Comparison of ENCODE assay signal across 30 mouse cellular contexts in genomic region chr2:9467573-9467972, GRCm38 (mm10).
A peak's percentile ranks its signal among the peaks of the same experiment; 100 is the strongest.
DNase-seq lines count a peak whose midpoint lies in the region; ATAC-seq lines count a peak whose summit lies in the region.
"Had no signal": no experiment of that assay in that cellular context is flagged by ENCODE, and none has a peak within 500 bp of the region (broad histone marks: within the 10 kb centered on the region; RNA-seq: fewer than 3 reads in every experiment).

No protein-coding gene starts in this region.

- peaks cover 6% of the 10 kb centered on the region; the same call in 1 of the 2 replicates for H3K4me1 ChIP-seq in embryonic facial prominence, embryonic 10.5 days
- H3K4me1 ChIP-seq: heart, embryonic 12.5 days; heart, embryonic 15.5 days had no signal

- no peak overlapping the region for H3K4me3 ChIP-seq in embryonic facial prominence, embryonic 10.5 days
- H3K4me3 ChIP-seq: embryonic facial prominence, embryonic 13.5 days; erythroblast, embryonic 14.5 days; forebrain, embryonic 10.5 days; heart, embryonic 12.5 days; heart, embryonic 15.5 days; hindbrain, embryonic 10.5 days; hindbrain, embryonic 13.5 days had no signal

- no peaks in the 10 kb centered on the region for H3K27me3 ChIP-seq in embryonic facial prominence, embryonic 10.5 days (replicated peaks; ENCODE audit: low read depth, poor library complexity, severe bottlenecking)
- H3K27me3 ChIP-seq: CH12.LX; embryonic facial prominence, embryonic 13.5 days; heart, embryonic 12.5 days; heart, embryonic 15.5 days; hindbrain, embryonic 13.5 days; Patski had no signal

- H3K27ac ChIP-seq in embryonic facial prominence, embryonic 10.5 days (replicated peaks): no peak overlapping the region
- H3K27ac ChIP-seq: embryonic facial prominence, embryonic 13.5 days; forebrain, embryonic 10.5 days; heart, embryonic 15.5 days; hindbrain, embryonic 10.5 days; hindbrain, embryonic 13.5 days had no signal

- peak; percentile 17 for DNase-seq in CD4-positive helper T cell, adult 2 months (ENCODE audit: low read depth, low spot score)
- DNase-seq in naive thymus-derived CD4-positive, alpha-beta T cell, adult 2 months (ENCODE audit: low read depth): peak; percentile 36
- DNase-seq in thymus, postnatal 25 days: peak; percentile 21
- no peak for DNase-seq in cerebellum, adult 8-10 months
- no peak for DNase-seq in embryonic facial prominence, embryonic 10.5 days (ENCODE audit: low spot score)
- DNase-seq: adrenal gland, postnatal 10 days; adrenal gland, postnatal 36 days; B cell, adult 2 months; cerebellum, adult 18-20 months; cerebellum, adult 9-11 months; cerebellum, postnatal 25 days; forebrain, postnatal 0 days; gastrocnemius, postnatal 25 days; heart, adult 18-20 months; heart, postnatal 10 days; heart, postnatal 36 days had no signal

- H3K36me3 ChIP-seq in embryonic facial prominence, embryonic 10.5 days (replicated peaks): no peaks in the 10 kb centered on the region
- H3K36me3 ChIP-seq: embryonic facial prominence, embryonic 13.5 days; forebrain, embryonic 10.5 days; G1E; heart, embryonic 12.5 days; heart, embryonic 15.5 days; hindbrain, embryonic 10.5 days; hindbrain, embryonic 13.5 days had no signal

- 81% methylated on average over 2 of the region's 2 CpGs for WGBS in embryonic facial prominence, embryonic 10.5 days

- peak; percentile 71 for ATAC-seq in CD4-positive, CD25-positive, alpha-beta regulatory T cell, adult 4 months
- ATAC-seq in erythroid progenitor cell, adult 5-6 weeks (replicated peaks; ENCODE audit: low FRiP score, poor library complexity, severe bottlenecking): no peak
- ATAC-seq: forebrain, embryonic 14.5 days; forebrain, postnatal 0 days; hindbrain, embryonic 16.5 days; Patski had no signal

- no peaks in the 10 kb centered on the region for H3K9me3 ChIP-seq in embryonic facial prominence, embryonic 10.5 days
- H3K9me3 ChIP-seq: embryonic facial prominence, embryonic 13.5 days; forebrain, embryonic 10.5 days; G1E; heart, embryonic 12.5 days; heart, embryonic 15.5 days; hindbrain, embryonic 10.5 days; hindbrain, embryonic 13.5 days had no signal

Comparison
In these comparisons a context has a peak if more than half of its experiments do, and no peak if none do; other contexts are left out.
1. DNase-seq: peak in CD4-positive helper T cell, adult 2 months (single experiment), naive thymus-derived CD4-positive, alpha-beta T cell, adult 2 months (single experiment) and thymus, postnatal 25 days (single experiment); none in cerebellum, adult 8-10 months (single experiment) and embryonic facial prominence, embryonic 10.5 days (single experiment).